Mouse (Mus musculus) midbrain, embryonic 14.5 days (tissue): ENCODE measurements around the gene 4930583I09Rik. TPM values are rescaled to one million over a fixed set of nuclear protein-coding genes. Genes with fewer than 3 reads are reported as not detected.

Source experiments
- ATAC-seq: fragments of 200-750 bp; cut with Nextera tagmentation; 2 replicates; pipeline ENCODE4 v1.8.0; 2017; ENCODE audit warnings: moderate number of reproducible peaks, moderate library complexity; ENCODE audit not compliant: low FRiP score, low TSS enrichment
- DNase-seq: peaks from one replicate; pipeline ENCODE4 v3.0.0-alpha.2; 2015
- H3K27ac ChIP-seq: fragments of 300-500 bp; sonication (generic); replicated peaks from 2 replicates; pipeline ENCODE4 v1.5.1; 2014; ENCODE audit warnings: mild to moderate bottlenecking, low read depth, low read length, moderate library complexity
- H3K27me3 ChIP-seq: fragments of 300-500 bp; sonication (generic); 2 replicates; pipeline ENCODE4 v1.6.1; 2014; ENCODE audit warnings: low read length, control low read depth, mixed read lengths; ENCODE audit not compliant: control insufficient read depth, insufficient read depth
- H3K36me3 ChIP-seq: fragments of 300-500 bp; sonication (generic); 2 replicates; pipeline ENCODE4 v1.6.1; 2014; ENCODE audit warnings: low read length, control low read depth; ENCODE audit not compliant: control insufficient read depth, insufficient read depth
- H3K4me1 ChIP-seq: fragments of 300-500 bp; sonication (generic); 2 replicates; pipeline ENCODE4 v1.6.1; 2014; ENCODE audit warnings: mild to moderate bottlenecking, antibody characterized with exemption, low read length, control low read depth; ENCODE audit not compliant: control insufficient read depth, insufficient read depth
- H3K4me2 ChIP-seq: fragments of 300-500 bp; sonication (generic); 2 replicates; pipeline ENCODE4 v1.6.1; 2014; ENCODE audit warnings: mild to moderate bottlenecking, low read length, moderate library complexity
- H3K4me3 ChIP-seq: fragments of 300-500 bp; sonication (generic); replicated peaks from 2 replicates; pipeline ENCODE4 v1.5.1; 2014; ENCODE audit warnings: low read depth, low read length
- H3K9ac ChIP-seq: fragments of 300-500 bp; sonication (generic); replicated peaks from 2 replicates; pipeline ENCODE4 v1.6.1; 2014; ENCODE audit warnings: mild to moderate bottlenecking, low read length, moderate library complexity
- H3K9me3 ChIP-seq: fragments of 300-500 bp; sonication (generic); 2 replicates; pipeline ENCODE4 v1.6.1; 2016; ENCODE audit warnings: low read length, control low read depth, mixed read lengths; ENCODE audit not compliant: control insufficient read depth
- WGBS: fragments of 180-500 bp; shearing (Covaris S2); extraction: QIAGEN DNeasy Blood & Tissue Kit; methylation state at CpG from one replicate; pipeline ENCODE4 v1.1.7; 2014; 5-methylcytosine and 5-hydroxymethylcytosine counted together
- polyA plus RNA-seq: library from polyadenylated mRNA; unstranded; fragments of >200 nt; fragmentation: Nextera tagmentation; extraction: Ambion mirVana; gene quantifications from 2 replicates; pipeline ENCODE4 v1.2.1, GENCODE M21; 2014

Gene 4930583I09Rik
- polyA plus RNA-seq, 1 experiment from 2014 or later: not detected

- Histone ChIP-seq H3K9me3 (no peaks in the 10 kb centered on the region), H3K4me3 (no peak overlapping the region)
- WGBS: 92% methylated on average over 6 of the region's 6 CpGs
Observed at GRCm38 (mm10) chr17:64813568-64813967, 22.3 kb downstream of the 4930583I09Rik start.

GRCm38 (mm10) chr17:64806035-64806589 lies 29.8 kb downstream of the 4930583I09Rik start:
- no peaks in the 10 kb centered on the region for H3K27me3 ChIP-seq
- no peaks in the 10 kb centered on the region for H3K9me3 ChIP-seq
- H3K4me1 ChIP-seq: peaks cover 11% of the 10 kb centered on the region
- ATAC-seq (no peak), DNase-seq (no peak)
- no peak overlapping the region for H3K4me2 ChIP-seq
- no peak overlapping the region for H3K9ac ChIP-seq
- H3K36me3 ChIP-seq: no peaks in the 10 kb centered on the region
- WGBS: 92% methylated on average over 8 of the region's 8 CpGs
- H3K4me3 ChIP-seq: no peak overlapping the region
- no peak overlapping the region for H3K27ac ChIP-seq

More at GRCm38 (mm10) chr17:64813568-64813967, 22.3 kb downstream of the 4930583I09Rik start:
- Histone ChIP-seq H3K4me2 (no peak overlapping the region), H3K27ac (no peak overlapping the region), H3K4me1 (no peaks in the 10 kb centered on the region), H3K36me3 (no peaks in the 10 kb centered on the region), H3K9ac (no peak overlapping the region), H3K27me3 (no peaks in the 10 kb centered on the region)
- DNase-seq (no peak), ATAC-seq (no peak)

- 26% methylated on average over 13 of the region's 13 CpGs for WGBS
- Histone ChIP-seq H3K4me2 (0 out of 2 replicates have a peak overlapping the region, but pooled peaks have one; percentile 1), H3K9ac (no peak overlapping the region), H3K36me3 (no peaks in the 10 kb centered on the region), H3K4me1 (peaks cover 11% of the 10 kb centered on the region), H3K9me3 (no peaks in the 10 kb centered on the region), H3K27ac (peak overlapping the region; percentile 55), H3K4me3 (no peak overlapping the region), H3K27me3 (no peaks in the 10 kb centered on the region)
- peak; percentile 76; the same call in 1 of the 2 replicates for ATAC-seq
- DNase-seq: peak; percentile 77
Observed at GRCm38 (mm10) chr17:64804375-64805124, 31.3 kb downstream of the 4930583I09Rik start.

GRCm38 (mm10) chr17:64802956-64803275 lies 33.0 kb downstream of the 4930583I09Rik start:
- Histone ChIP-seq H3K9ac (no peak overlapping the region), H3K36me3 (no peaks in the 10 kb centered on the region), H3K9me3 (no peaks in the 10 kb centered on the region), H3K4me2 (no peak overlapping the region), H3K27me3 (no peaks in the 10 kb centered on the region), H3K27ac (no peak overlapping the region), H3K4me3 (no peak overlapping the region), H3K4me1 (peaks cover 11% of the 10 kb centered on the region)
- no peak for ATAC-seq
- no peak for DNase-seq
- WGBS: 67% methylated on average over 7 of the region's 7 CpGs

- 52% methylated on average over 11 of the region's 11 CpGs for WGBS
- Histone ChIP-seq H3K4me3 (no peak overlapping the region), H3K4me2 (no peak overlapping the region), H3K27me3 (no peaks in the 10 kb centered on the region), H3K36me3 (no peaks in the 10 kb centered on the region), H3K4me1 (peaks cover 11% of the 10 kb centered on the region), H3K27ac (0 out of 2 replicates have a peak overlapping the region, but pooled peaks have one; percentile 5), H3K9ac (no peak overlapping the region), H3K9me3 (no peaks in the 10 kb centered on the region)
- DNase-seq (no peak), ATAC-seq (no peak)
Observed at GRCm38 (mm10) chr17:64802168-64802955, 33.5 kb downstream of the 4930583I09Rik start.

GRCm38 (mm10) chr17:64792623-64793022 lies 43.2 kb downstream of the 4930583I09Rik start:
- H3K4me3 ChIP-seq: no peak overlapping the region
- ATAC-seq: no peak

GRCm38 (mm10) chr17:64792076-64792475 lies 43.8 kb downstream of the 4930583I09Rik start:
- no peaks in the 10 kb centered on the region for H3K9me3 ChIP-seq
- no peak overlapping the region for H3K9ac ChIP-seq
- no peak for DNase-seq
- H3K27me3 ChIP-seq: no peaks in the 10 kb centered on the region
- no peaks in the 10 kb centered on the region for H3K4me1 ChIP-seq
- WGBS: 94% methylated on average over 3 of the region's 3 CpGs
- H3K27ac ChIP-seq: no peak overlapping the region
- ATAC-seq: no peak
- H3K4me3 ChIP-seq: no peak overlapping the region
- H3K4me2 ChIP-seq: no peak overlapping the region
- no peaks in the 10 kb centered on the region for H3K36me3 ChIP-seq

More at GRCm38 (mm10) chr17:64792623-64793022, 43.2 kb downstream of the 4930583I09Rik start:
- H3K27ac ChIP-seq: no peak overlapping the region
- H3K9ac ChIP-seq: no peak overlapping the region
- no peaks in the 10 kb centered on the region for H3K4me1 ChIP-seq
- WGBS: 79% methylated on average over 5 of the region's 5 CpGs
- no peaks in the 10 kb centered on the region for H3K9me3 ChIP-seq
- no peak for DNase-seq
- no peak overlapping the region for H3K4me2 ChIP-seq
- no peaks in the 10 kb centered on the region for H3K27me3 ChIP-seq
- no peaks in the 10 kb centered on the region for H3K36me3 ChIP-seq

- Histone ChIP-seq H3K9me3 (no peaks in the 10 kb centered on the region), H3K27me3 (no peaks in the 10 kb centered on the region), H3K27ac (no peak overlapping the region), H3K4me1 (no peaks in the 10 kb centered on the region), H3K4me2 (no peak overlapping the region), H3K4me3 (no peak overlapping the region), H3K9ac (no peak overlapping the region), H3K36me3 (no peaks in the 10 kb centered on the region)
- 88% methylated on average over 3 of the region's 3 CpGs for WGBS
- no peak for DNase-seq
- ATAC-seq: no peak
Observed at GRCm38 (mm10) chr17:64789175-64789574, 46.7 kb downstream of the 4930583I09Rik start.
